Mouse (Mus musculus) lung, postnatal 0 days (tissue): ENCODE measurements around the gene Lamc3.

Source experiments
- CTCF ChIP-seq: IDR thresholded peaks from 2 replicates; pipeline ENCODE4 v1.5.1; 2016; ENCODE audit warnings: antibody characterized with exemption, mild to moderate bottlenecking
- EP300 ChIP-seq: IDR thresholded peaks from 2 replicates; pipeline ENCODE4 v1.6.1; 2016; ENCODE audit warnings: antibody characterized with exemption, mild to moderate bottlenecking, control low read depth

DNA sequence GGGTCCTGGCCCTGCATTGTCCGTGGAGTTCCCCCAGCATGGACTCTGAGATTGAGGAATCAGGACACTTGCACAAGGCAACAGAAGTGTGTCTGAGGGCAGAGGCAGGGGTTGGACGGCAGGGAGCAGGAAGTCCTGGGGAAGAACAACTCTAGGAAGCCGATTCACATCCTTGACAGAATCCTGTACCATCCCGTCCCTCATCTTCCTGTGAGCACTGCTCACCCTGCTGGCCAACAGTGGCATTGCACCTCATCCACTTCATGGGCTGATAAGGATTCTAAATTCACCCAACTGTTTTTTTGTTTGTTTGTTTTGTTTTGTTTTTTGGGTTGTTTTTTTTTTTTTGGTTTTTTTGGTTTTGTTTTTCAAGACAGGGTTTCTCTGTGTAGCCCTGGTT is 28.0 kb downstream of the Lamc3 start:
- peak; percentile 95 for TF ChIP-seq CTCF
- TF ChIP-seq EP300: no peak
